Mouse (Mus musculus) left cerebral cortex, postnatal 25 days (tissue): ENCODE data around the gene 4833423E24Rik. TPM values are rescaled to one million over a fixed set of nuclear protein-coding genes. Genes with fewer than 3 reads are reported as not detected.

Source experiments
- DNase-seq, 2 experiments: peaks; one replicate each; pipeline ENCODE4 v3.0.0; 2022; ENCODE audit warnings: low spot score in 2 of 2, mixed read lengths in 1 of 2
- intact Hi-C: fragments of 180-260 bp; cut with DNase I; formaldehyde crosslinking; loops from one replicate; pipeline ENCODE4 v1.15.1; 2025
- total RNA-seq, 2 experiments: library from RNA; stranded (reverse); gene quantifications; 2 replicates each; pipeline ENCODE4 v1.2.3; 2021

The 4833423E24Rik gene
- total RNA-seq: under 1 TPM in 1 of 2 experiments, not detected in 1; 0.30 TPM

DNA sequence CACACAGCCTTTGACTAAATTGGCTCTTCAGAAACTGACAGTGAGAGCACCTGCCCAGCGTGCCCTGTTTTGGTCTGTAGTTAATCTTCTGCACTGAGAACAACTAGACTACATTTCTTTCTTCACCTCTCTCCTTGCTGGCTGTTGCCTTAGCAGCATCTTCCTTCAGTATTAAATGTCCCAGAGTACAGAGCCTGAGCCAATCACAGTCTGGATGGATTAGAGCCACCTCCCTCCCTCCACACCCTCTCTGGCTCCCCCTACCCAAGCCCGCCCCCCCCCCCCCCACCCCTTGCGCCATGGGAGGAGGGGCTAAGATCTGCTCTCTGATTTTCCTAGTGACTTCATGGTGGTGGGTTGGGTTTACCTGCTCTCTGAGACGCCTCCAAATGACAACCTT, at the start of gene 4833423E24Rik:
Gene 4833423E24Rik, minus strand, starts transcription at position 146 of the 400 bp plus-strand sequence.
- DNase-seq: no peak
- intact Hi-C loops: no loop called here

DNA sequence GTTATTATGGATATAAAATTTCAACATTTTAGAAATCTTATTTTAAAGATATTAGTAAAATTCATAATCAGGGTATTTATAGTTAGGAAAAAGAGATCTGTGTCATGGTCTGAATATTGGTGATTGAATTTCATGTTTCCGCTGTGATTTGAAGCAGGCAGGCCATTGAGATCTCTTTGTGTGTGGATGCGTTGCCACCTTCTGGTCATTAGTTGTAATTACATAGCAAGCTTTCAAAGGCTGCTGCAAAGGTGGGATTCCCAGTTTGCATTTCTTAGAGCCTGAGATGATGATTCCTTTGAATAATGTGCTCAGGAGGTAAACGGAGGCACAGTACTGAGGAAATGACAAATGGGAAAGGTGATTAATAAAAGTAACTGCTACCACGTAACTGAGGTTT, 42.4 kb upstream of the 4833423E24Rik start:
- DNase-seq: peak; percentile 58 to 66
- intact Hi-C loops: loop anchor here (1.0 to 2.0 kb wide), 2 partner anchors 314 to 438 kb away; no protein-coding TSS in a partner anchor

DNA sequence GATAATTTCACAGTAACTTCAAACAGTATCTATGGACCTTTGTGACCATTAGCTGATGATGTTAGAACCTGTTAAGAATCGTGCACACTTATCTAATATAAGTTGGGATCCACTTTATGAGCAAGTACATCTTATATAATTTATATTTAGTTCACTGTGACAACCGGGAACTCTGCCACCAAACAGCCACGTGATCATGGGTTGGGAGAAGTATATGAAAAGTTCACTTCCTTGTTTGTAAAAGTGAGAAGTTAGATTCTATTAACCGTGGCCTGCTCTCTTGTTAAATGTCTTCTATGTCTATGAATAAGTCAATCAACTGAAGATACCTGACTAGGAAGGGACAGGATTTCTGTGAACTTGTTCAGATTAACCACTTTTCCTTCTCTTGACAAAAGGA, 41.4 kb upstream of the 4833423E24Rik start:
- intact Hi-C loops: loop anchor here (2.0 kb wide), 1 partner anchor 313 kb away; no protein-coding TSS in a partner anchor
- DNase-seq: peak in 1 of 2 experiments; percentile 1

DNA sequence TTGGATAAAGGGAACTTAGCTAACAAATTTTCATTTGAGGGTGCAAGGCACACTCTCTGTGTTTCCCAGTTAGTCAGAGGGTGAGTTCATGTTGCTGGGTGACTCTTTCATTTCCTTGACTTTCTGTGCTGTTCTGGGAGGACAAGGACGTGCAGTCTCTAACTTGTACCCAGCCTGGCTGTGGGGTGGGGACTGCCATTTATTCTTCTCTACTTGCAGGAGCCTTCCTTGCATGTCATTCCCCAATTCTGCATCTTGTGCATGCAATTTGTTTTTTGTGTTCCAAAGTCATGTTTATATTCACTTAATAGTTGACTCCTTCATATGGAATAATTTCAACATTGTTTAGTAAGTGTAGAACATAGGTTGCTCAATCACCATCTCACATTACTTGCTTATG, 36.0 kb upstream of the 4833423E24Rik start:
- intact Hi-C loops: no loop called here
- DNase-seq: no peak

DNA sequence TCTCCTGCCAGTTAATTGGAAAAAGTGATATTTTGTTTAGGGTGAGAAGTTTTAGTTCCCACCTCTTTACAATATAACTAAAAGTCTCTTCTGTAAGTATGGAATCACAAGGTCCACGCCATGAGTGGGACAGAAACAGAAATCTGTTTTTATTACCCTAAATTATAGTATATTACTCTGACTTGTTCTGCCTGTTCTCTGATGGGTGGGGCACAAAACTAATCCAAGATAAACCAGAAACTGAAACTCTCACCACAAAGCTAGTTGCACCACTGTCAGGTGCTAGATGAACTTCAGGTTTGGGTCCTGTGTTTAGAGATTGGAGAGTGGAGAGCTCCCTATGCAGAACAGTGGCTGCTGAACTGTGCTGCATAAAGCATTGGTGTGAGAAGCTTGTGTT, 15.1 kb upstream of the 4833423E24Rik start:
- intact Hi-C loops: no loop called here
- DNase-seq: no peak

DNA sequence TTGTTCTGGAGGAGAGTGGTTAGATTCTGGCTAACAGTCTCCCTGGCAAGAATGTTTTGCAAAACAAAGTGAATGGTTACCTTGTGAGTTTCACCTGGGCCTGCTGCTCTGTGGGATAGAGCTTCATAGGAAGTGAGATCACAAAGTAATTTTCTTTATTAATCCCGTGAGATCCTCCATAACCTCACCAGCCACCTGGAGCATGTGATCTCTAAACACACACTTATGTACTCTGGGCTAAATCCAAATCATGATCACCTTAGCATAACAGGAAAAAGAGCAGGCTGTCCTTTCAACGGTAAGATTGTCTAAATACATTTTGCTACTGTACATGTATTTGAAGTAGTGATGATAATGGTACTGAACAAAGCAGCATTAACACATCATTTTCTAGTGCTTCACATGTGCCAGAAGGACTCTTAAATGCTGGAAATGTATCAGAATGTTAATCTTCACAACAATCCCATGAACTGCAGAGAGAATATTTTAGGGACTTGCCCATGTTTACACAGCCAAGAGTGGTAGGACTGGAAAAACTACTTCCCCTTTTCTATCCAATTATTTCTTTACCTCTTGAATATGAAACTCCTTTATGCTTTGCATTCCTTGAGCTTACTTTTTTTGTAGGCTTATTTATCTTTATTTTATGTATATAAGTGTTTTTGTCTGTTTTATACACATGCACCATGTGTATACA, 13.4 kb upstream of the 4833423E24Rik start:
- no peak for DNase-seq
- intact Hi-C loops: no loop called here

DNA sequence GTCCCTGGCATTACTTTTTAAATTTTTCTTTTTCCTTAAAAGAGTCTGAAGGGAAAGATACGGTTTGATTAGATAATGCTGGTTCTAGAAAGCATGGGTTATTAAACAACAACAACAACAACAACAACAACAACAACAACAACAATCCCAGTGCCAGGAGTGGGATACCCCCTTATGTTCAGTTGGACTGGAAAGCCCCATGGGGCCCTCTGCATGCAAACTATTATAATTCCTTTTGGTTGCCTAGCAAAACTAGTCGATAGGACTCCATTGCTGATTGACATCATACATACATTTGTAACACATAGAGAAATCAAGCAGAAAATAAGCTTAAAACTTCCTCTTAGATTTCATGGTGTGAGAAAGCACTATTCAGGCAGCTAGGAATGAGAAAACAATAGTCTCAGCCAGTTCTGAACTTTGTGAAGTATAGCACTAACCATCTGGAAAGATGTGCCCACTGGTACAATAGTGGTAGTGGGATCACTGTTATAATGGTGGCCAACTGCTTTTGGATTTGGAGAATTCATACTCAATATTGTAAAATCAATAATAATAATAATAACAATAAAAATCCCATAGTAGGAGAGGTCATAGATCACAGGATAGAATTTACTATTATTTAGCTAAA, 4.2 kb upstream of the 4833423E24Rik start:
- DNase-seq: no peak
- intact Hi-C loops: no loop called here

DNA sequence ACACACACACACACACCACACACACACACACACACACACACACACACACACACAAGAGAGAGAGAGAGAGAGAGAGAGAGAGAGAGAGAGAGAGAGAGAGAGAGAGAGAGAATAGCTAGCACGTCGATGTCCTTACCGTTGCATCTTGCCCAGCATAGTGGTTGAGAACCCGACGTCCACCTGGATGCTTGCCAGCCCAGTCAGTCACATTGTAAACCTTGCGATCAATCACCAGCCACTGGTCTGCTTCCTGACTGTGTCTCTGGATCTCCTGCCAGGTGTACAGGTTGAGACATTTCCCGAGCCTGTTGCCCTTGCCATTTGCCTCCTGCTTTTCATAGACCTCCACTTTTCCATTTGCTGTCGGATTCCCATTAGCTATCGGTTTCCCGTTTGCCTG, 532 bp downstream of the 4833423E24Rik start:
- no peak for DNase-seq
- intact Hi-C loops: no loop called here

DNA sequence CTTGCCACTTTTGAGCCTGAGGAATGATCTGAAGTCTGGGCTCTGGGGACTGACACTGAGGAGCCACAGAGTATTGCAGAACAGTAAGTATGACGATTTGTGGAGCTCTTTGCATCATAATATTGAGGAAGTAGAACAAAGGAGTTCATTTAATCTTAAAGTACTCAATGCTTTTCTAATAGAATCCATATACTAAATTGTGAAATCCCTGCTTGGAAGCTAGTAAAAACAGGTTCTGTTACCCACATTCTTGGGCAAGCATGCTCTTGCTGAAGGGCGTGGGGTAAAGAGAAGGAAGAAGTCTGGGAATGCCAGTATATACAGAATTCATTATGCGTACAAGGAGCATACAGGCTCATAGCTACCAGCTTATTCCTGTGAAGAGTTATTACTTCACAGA, 8.4 kb downstream of the 4833423E24Rik start:
- intact Hi-C loops: no loop called here
- no peak for DNase-seq

DNA sequence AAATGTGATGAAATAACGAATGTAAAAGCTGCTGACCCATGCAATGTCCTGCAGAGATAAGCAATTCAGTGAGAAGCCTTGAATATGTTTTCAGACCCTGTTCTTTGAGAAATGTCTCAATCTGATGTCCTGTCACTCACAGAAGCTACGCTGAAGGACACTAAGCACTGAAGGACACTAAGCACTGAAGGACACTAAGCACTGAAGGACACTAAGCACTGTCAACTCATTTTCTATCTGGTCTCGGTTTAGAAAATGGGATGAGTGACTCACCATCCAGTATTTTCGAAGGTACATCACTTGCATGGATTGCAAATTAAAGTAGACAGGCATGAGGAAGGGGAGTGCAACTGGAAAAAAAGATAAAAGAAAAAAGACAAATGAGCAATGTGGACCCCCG, 28.4 kb downstream of the 4833423E24Rik start:
- intact Hi-C loops: no loop called here
- no peak for DNase-seq

DNA sequence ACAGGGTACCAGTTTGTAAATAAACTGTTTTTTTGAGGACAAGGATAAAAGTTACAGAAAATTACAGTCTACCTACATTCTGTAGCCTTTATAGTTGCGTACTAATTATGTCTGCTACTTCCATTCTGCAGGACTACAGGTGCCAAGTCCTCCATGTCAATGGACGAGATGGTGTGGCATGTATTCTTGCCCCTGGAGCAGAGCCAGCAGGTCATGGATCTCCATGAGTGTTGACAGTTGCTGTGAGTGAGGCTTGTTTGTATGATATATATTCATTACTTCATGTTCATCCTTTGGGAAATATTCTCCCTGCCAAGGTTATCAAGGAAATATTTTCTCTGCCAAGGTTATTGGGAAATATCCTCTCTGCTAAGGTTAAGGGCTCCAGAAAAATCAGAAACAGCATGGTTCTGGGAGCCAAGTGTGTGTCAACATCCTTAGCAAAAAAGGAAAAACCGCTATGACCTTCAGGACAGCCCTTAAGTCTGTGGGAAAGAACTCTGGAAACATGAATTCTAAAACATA, 52.0 kb downstream of the 4833423E24Rik start:
- intact Hi-C loops: no loop called here
- no peak for DNase-seq

DNA sequence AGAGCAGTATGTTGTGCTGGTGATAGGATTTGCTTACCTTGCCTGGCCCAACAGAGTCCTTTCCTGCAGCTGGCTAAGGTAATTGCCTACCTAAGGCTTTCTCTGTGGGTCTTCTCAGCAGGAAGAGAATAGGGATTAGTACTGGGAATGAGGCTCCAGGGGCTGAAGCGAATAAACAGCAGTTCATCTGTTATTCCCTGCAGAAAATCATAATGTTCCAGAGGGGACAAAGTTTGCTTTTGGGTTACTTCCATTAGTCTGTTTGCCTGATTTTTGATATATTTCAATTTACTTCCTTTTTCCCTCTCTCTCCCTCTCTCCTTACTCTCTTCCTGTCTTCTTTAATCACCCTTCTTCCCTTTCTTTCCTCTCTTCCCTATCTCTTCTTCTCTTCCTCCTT, 75.3 kb downstream of the 4833423E24Rik start, which contains the start of gene Olfr995:
Gene Olfr995, minus strand, starts transcription at position 101 of the 400 bp plus-strand sequence.
- DNase-seq: no peak
- intact Hi-C loops: no loop called here

DNA sequence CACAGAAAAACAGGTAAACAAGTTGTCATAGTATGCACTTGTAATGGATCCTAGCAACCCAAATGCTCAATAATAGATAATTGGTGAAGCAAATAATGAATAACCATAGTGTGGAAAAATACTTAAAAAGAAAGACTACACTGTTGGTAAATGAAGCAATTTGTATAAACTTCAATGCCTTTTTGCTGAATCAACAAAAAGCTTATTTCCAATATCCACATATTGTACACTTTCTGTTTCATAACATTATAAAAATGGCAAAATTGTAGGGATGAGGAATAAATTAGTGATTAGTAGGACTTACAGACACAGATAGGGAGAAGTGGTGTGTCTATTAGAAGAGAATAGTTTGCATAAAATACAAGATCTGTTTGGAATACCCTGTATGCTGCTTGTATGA, 76.3 kb downstream of the 4833423E24Rik start:
- intact Hi-C loops: no loop called here
- DNase-seq: no peak

DNA sequence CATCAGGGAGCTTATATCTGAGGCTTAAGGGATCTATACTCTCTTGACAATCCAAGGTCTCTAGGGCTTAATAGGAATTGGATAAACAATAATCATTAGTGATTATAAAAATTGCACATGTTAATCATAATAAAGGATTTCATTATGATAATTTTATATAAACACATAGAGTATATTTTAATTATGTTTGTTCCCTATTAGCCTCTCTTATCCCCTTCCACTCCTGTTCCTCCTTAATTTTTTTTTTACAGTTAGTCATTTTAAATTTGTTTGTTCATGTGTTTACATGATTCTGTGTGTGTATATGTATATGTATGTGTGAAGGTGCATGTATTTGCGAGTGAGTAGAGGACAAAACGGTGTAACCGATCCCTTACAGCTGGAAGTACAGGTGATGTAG, 82.5 kb downstream of the 4833423E24Rik start, which contains the start of gene Olfr994:
Gene Olfr994, minus strand, starts transcription at position 101 of the 400 bp plus-strand sequence.
- no peak for DNase-seq
- intact Hi-C loops: no loop called here

Other genes starting within 250 kb of the 4833423E24Rik start
- gene Olfr987, start 179.7 kb downstream of the 4833423E24Rik start, total RNA-seq: not detected
- gene Olfr988, start 155.8 kb downstream of the 4833423E24Rik start, total RNA-seq: not detected
- not detected for gene Olfr992, start 109.6 kb downstream of the 4833423E24Rik start, total RNA-seq
- gene Olfr993, start 104.1 kb downstream of the 4833423E24Rik start, total RNA-seq: not detected
- gene Olfr994, start 82.6 kb downstream of the 4833423E24Rik start, total RNA-seq: not detected
- gene Olfr995, start 75.4 kb downstream of the 4833423E24Rik start, total RNA-seq: not detected
- not detected for gene Olfr996, start 60.2 kb upstream of the 4833423E24Rik start, total RNA-seq
- gene Olfr998, start 69.9 kb upstream of the 4833423E24Rik start, total RNA-seq: not detected
- gene Olfr1000, start 92.9 kb upstream of the 4833423E24Rik start, total RNA-seq: not detected
- not detected for gene Olfr1002, start 131.7 kb upstream of the 4833423E24Rik start, total RNA-seq
- gene Olfr154, start 145.4 kb upstream of the 4833423E24Rik start, total RNA-seq: not detected
- not detected for gene Olfr1006, start 159.7 kb upstream of the 4833423E24Rik start, total RNA-seq
- not detected for gene Olfr1008, start 170.4 kb upstream of the 4833423E24Rik start, total RNA-seq
- gene Olfr1009, start 196.4 kb upstream of the 4833423E24Rik start, total RNA-seq: not detected
- not detected for gene Olfr1012, start 243.7 kb upstream of the 4833423E24Rik start, total RNA-seq
- not detected for gene Olfr1013, start 248.1 kb upstream of the 4833423E24Rik start, total RNA-seq